Mouse (Mus musculus) heart, embryonic 14.5 days (tissue): ENCODE measurements around the gene Glipr1. TPM values are rescaled to one million over a fixed set of nuclear protein-coding genes. Genes with fewer than 3 reads are reported as not detected.

Source experiments
- ATAC-seq: fragments of 200-750 bp; cut with Nextera tagmentation; 2 replicates; pipeline ENCODE4 v1.8.0; 2017; ENCODE audit warnings: low read depth, moderate TSS enrichment; ENCODE audit not compliant: insufficient number of reproducible peaks, insufficient read depth, low FRiP score
- H3K27ac ChIP-seq, 2 experiments: fragments of 200-500 bp in 1 of 2; fragments of 300-500 bp in 1 of 2; sonication (generic) in 1 of 2; replicated peaks in 1 of 2; 2 replicates each; pipeline ENCODE4 v1.5.1; 2012 to 2014; ENCODE audit warnings: low read depth in 2 of 2, low read length in 2 of 2, control low read depth in 1 of 2, mild to moderate bottlenecking in 1 of 2, mixed read lengths in 1 of 2; ENCODE audit not compliant: control insufficient read depth in 1 of 2, insufficient read depth in 1 of 2
- H3K27me3 ChIP-seq: fragments of 300-500 bp; sonication (generic); 2 replicates; pipeline ENCODE4 v1.6.1; 2014; ENCODE audit warnings: mild to moderate bottlenecking, low read length, control low read depth; ENCODE audit not compliant: control insufficient read depth, insufficient read depth
- H3K36me3 ChIP-seq: fragments of 300-500 bp; sonication (generic); 2 replicates; pipeline ENCODE4 v1.6.1; 2014; ENCODE audit warnings: mild to moderate bottlenecking, control low read depth, low read length, mixed read lengths; ENCODE audit not compliant: control insufficient read depth, insufficient read depth
- H3K4me1 ChIP-seq, 2 experiments: fragments of 200-500 bp in 1 of 2; fragments of 300-500 bp in 1 of 2; sonication (generic) in 1 of 2; 2 replicates each; pipeline ENCODE4 v1.6.1; 2012 to 2014; ENCODE audit warnings: low read length in 2 of 2, control low read depth in 1 of 2, mixed read lengths in 1 of 2; ENCODE audit not compliant: control insufficient read depth in 2 of 2, insufficient read depth in 2 of 2
- H3K4me2 ChIP-seq: fragments of 300-500 bp; sonication (generic); 2 replicates; pipeline ENCODE4 v1.6.1; 2014; ENCODE audit warnings: mild to moderate bottlenecking, low read length
- H3K4me3 ChIP-seq, 2 experiments: fragments of 200-500 bp in 1 of 2; fragments of 300-500 bp in 1 of 2; sonication (generic) in 1 of 2; 2 replicates each; pipeline ENCODE4 v1.5.1; 2012 to 2014; ENCODE audit warnings: low read length in 2 of 2, mild to moderate bottlenecking in 2 of 2, control low read depth in 1 of 2, low read depth in 1 of 2, moderate library complexity in 1 of 2; ENCODE audit not compliant: control insufficient read depth in 1 of 2, insufficient read depth in 1 of 2
- H3K9ac ChIP-seq: fragments of 300-500 bp; sonication (generic); 2 replicates; pipeline ENCODE4 v1.6.1; 2014; ENCODE audit warnings: mild to moderate bottlenecking, low read length
- H3K9me3 ChIP-seq: fragments of 300-500 bp; sonication (generic); 2 replicates; pipeline ENCODE4 v1.6.1; 2016; ENCODE audit warnings: low read length, control low read depth; ENCODE audit not compliant: control insufficient read depth
- WGBS: fragments of 180-500 bp; shearing (Covaris S2); extraction: QIAGEN DNeasy Blood & Tissue Kit; methylation state at CpG from one replicate; pipeline ENCODE4 v1.1.7; 2014; 5-methylcytosine and 5-hydroxymethylcytosine counted together
- polyA plus RNA-seq: library from polyadenylated mRNA; unstranded; fragments of >200 nt; fragmentation: Nextera tagmentation; extraction: Ambion mirVana; gene quantifications from 2 replicates; pipeline ENCODE4 v1.2.1, GENCODE M21; 2014

Gene Glipr1
- polyA plus RNA-seq, 1 experiment from 2014 or later, result 2.5 TPM

- ATAC-seq, result no peak
- WGBS, result 80% methylated on average over 6 of the region's 6 CpGs
- Histone ChIP-seq H3K9ac (no peak overlapping the region), H3K4me1 (peaks cover 4 to 8% of the 10 kb centered on the region in 2 experiments; a peak in 2 of 4 replicates), H3K36me3 (no peaks in the 10 kb centered on the region), H3K4me3 (no peak overlapping the region), H3K9me3 (no peaks in the 10 kb centered on the region), H3K4me2 (no peak overlapping the region), H3K27me3 (no peaks in the 10 kb centered on the region), H3K27ac (no peak overlapping the region)
These were observed 42.0 kb downstream of the Glipr1 start for GRCm38 (mm10) chr10:111960459-111960858.

- Histone ChIP-seq H3K27ac (no peak overlapping the region), H3K4me2 (no peak overlapping the region), H3K4me3 (no peak overlapping the region), H3K9me3 (no peaks in the 10 kb centered on the region), H3K27me3 (no peaks in the 10 kb centered on the region), H3K4me1 (peaks cover 4 to 8% of the 10 kb centered on the region in 2 experiments; a peak in 2 of 4 replicates), H3K36me3 (no peaks in the 10 kb centered on the region), H3K9ac (no peak overlapping the region)
- ATAC-seq, result no peak
- WGBS, result 59% methylated on average over 2 of the region's 2 CpGs
These were observed 43.1 kb downstream of the Glipr1 start for GRCm38 (mm10) chr10:111959353-111959752.

GRCm38 (mm10) chr10:111958046-111958421, 44.4 kb downstream of the Glipr1 start:
- Histone ChIP-seq H3K4me1 (peaks cover 4 to 8% of the 10 kb centered on the region in 2 experiments; a peak in 2 of 4 replicates), H3K27ac (no peak overlapping the region), H3K9ac (no peak overlapping the region), H3K36me3 (no peaks in the 10 kb centered on the region), H3K27me3 (no peaks in the 10 kb centered on the region), H3K9me3 (no peaks in the 10 kb centered on the region), H3K4me2 (no peak overlapping the region), H3K4me3 (no peak overlapping the region)
- WGBS, result 34% methylated on average over 4 of the region's 4 CpGs
- no peak for ATAC-seq

GRCm38 (mm10) chr10:111957271-111958045, 45.0 kb downstream of the Glipr1 start:
- WGBS, result 31% methylated on average over 10 of the region's 10 CpGs
- Histone ChIP-seq H3K4me2 (peak overlapping the region; percentile 32; the same call in 1 of the 2 replicates), H3K27ac (0 out of 4 replicates have a peak overlapping the region, but pooled peaks of 1 of the 2 experiments have one; percentile 10)

GRCm38 (mm10) chr10:111955836-111956235, 46.6 kb downstream of the Glipr1 start:
- Histone ChIP-seq H3K4me3 (no peak overlapping the region), H3K27me3 (no peaks in the 10 kb centered on the region), H3K9me3 (no peaks in the 10 kb centered on the region), H3K36me3 (no peaks in the 10 kb centered on the region), H3K4me2 (no peak overlapping the region), H3K27ac (no peak overlapping the region), H3K9ac (no peak overlapping the region), H3K4me1 (peaks cover 4 to 8% of the 10 kb centered on the region in 2 experiments; a peak in 2 of 4 replicates)
- ATAC-seq, result no peak
- WGBS, result 86% methylated on average over 2 of the region's 2 CpGs

More at GRCm38 (mm10) chr10:111957271-111958045, 45.0 kb downstream of the Glipr1 start:
- peaks cover 4 to 8% of the 10 kb centered on the region in 2 experiments; a peak in 2 of 4 replicates for H3K4me1 ChIP-seq
- H3K9ac ChIP-seq, result no peak overlapping the region
- H3K36me3 ChIP-seq, result no peaks in the 10 kb centered on the region
- 0 out of 2 replicates have a peak, but pooled peaks have one; percentile 43 for ATAC-seq
- no peaks in the 10 kb centered on the region for H3K9me3 ChIP-seq
- no peak overlapping the region for H3K4me3 ChIP-seq
- no peaks in the 10 kb centered on the region for H3K27me3 ChIP-seq

- Histone ChIP-seq H3K4me3 (no peak overlapping the region), H3K4me2 (no peak overlapping the region), H3K27me3 (no peaks in the 10 kb centered on the region), H3K9me3 (no peaks in the 10 kb centered on the region), H3K27ac (no peak overlapping the region), H3K36me3 (no peaks in the 10 kb centered on the region), H3K9ac (no peak overlapping the region), H3K4me1 (no peaks in the 10 kb centered on the region)
- ATAC-seq, result no peak
- 66% methylated on average over 4 of the region's 4 CpGs for WGBS
These were observed 53.4 kb downstream of the Glipr1 start for GRCm38 (mm10) chr10:111949008-111949407.

- no peak overlapping the region for H3K4me2 ChIP-seq
- no peak overlapping the region for H3K27ac ChIP-seq
- no peaks in the 10 kb centered on the region for H3K36me3 ChIP-seq
- H3K4me1 ChIP-seq, result 0 out of 4 replicates have a peak, but pooled peaks cover 0 to 2% of the 10 kb centered on the region in 2 experiments
- no peak overlapping the region for H3K4me3 ChIP-seq
- no peak for ATAC-seq
- WGBS, result 81% methylated on average over 1 of the region's 1 CpGs
- no peak overlapping the region for H3K9ac ChIP-seq
- no peaks in the 10 kb centered on the region for H3K9me3 ChIP-seq
- no peaks in the 10 kb centered on the region for H3K27me3 ChIP-seq
These were observed 54.4 kb downstream of the Glipr1 start for GRCm38 (mm10) chr10:111948041-111948440.
